Mouse (Mus musculus): ENCODE measurements around the gene Vta1. TPM values are rescaled to one million over a fixed set of nuclear protein-coding genes. Genes with fewer than 3 reads are reported as not detected.

Gene Vta1
- polyA plus RNA-seq (2014; fragmentation: Nextera tagmentation; extraction: Ambion mirVana) = 139 and 157 TPM in 2 replicates

DNA sequence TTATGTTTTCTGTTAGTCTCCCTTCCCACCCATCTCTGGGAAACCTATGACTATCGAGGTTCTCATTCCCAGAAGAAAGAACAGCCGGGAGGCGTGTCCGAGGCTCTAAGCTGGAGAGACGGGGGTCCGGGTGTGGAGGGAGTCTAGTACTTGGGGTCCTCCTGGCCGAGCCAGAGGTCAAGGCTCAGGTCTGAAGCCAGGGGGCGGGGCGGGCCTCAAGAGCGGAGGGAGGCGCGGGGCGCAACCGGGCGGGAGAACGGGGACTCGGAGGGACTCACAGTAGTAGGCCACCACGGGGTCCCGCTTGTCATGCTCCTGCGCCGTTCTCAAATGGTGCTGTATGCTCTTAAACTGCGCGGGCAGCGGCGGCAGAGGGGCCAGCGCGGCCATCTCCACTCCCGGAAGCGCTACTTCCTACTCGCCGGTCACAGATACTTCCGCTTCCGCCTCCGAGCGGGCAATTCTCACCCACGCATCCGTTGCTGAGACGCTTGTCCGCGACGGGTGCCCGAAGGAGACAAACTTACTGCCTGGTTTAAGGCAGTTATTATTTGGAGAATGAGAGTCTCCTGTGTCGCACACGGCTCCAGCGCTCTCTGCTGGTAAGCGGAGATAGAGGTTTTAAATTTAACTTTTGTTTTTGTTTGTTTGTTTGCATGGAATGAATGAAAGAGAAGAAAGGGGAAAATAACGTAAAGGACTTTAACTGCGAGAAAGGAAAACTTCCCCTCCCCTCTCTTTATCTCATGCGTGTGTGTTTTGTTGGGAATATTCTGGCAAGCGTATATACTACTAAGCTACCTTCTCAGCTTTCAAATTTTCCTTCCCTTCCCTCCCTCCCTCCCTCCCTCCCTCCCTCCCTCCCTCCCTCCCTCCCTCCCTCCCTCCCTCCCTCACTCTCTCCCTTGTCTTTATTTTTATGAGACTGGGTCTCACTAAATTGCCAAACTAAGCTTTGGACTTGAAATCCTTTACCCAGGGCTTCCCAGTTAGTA lies at the start of gene Vta1, which contains the start of gene Nmbr:
Vta1 (minus strand) TSS at position 489 of the 995 bp plus-strand sequence.
Nmbr (plus strand) TSS at position 520 of the 995 bp plus-strand sequence.
- Histone ChIP-seq H3K36me3 (ENCODE audit: control insufficient read depth, insufficient read depth, low read length) (no peaks in the 10 kb centered on the region), H3K9ac (ENCODE audit: low read length) (peak within 1 kb of the TSS; percentile 81), H3K4me1 (replicated peaks; ENCODE audit: control insufficient read depth, insufficient read depth, low read length) (peaks cover 8% of the 10 kb centered on the region; the same call in 1 of the 2 replicates), H3K4me3 (ENCODE audit: low read depth, low read length) (peak within 1 kb of the TSS; percentile 88), H3K27me3 (ENCODE audit: control insufficient read depth, insufficient read depth, low read length) (no peaks in the 10 kb centered on the region), H3K27ac (ENCODE audit: low read depth, low read length) (peak within 1 kb of the TSS; percentile 59; the same call in 1 of the 2 replicates), H3K4me2 (ENCODE audit: low read depth, low read length, severe bottlenecking) (peak within 1 kb of the TSS; percentile 61), H3K9me3 (ENCODE audit: control insufficient read depth, low read length) (no peaks in the 10 kb centered on the region)
- DNase-seq (ENCODE audit: low spot score) = peak; percentile 94
- ATAC-seq (replicated peaks; ENCODE audit: low FRiP score) = peak; percentile 93
- under 1% methylated on average over 49 of the region's 50 CpGs for WGBS

DNA sequence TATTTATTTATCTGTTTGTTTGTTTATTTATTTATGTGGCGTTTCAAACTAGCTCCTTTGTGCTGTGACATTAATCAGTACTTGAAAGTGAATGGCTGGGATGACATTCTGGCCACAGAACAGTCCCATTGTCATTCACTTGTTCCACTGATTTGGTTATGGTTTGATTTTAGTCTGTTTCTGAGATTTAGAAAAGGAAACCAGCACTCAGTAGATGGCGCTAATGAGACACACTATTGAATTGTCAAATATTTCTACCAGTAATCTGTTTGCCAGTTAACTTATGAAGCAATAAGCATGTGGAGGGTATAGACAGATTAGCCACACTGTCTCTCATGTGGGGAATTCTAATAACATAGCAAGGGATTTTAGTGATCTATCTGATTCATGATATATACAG lies 28.9 kb upstream of the Vta1 start:
- Histone ChIP-seq H3K4me3 (ENCODE audit: low read depth, low read length) (no peak overlapping the region), H3K27me3 (ENCODE audit: control insufficient read depth, insufficient read depth, low read length) (no peaks in the 10 kb centered on the region), H3K4me1 (replicated peaks; ENCODE audit: control insufficient read depth, insufficient read depth, low read length) (no peaks in the 10 kb centered on the region), H3K27ac (ENCODE audit: low read depth, low read length) (no peak overlapping the region), H3K36me3 (ENCODE audit: control insufficient read depth, insufficient read depth, low read length) (no peaks in the 10 kb centered on the region), H3K4me2 (ENCODE audit: low read depth, low read length, severe bottlenecking) (no peak overlapping the region), H3K9ac (ENCODE audit: low read length) (no peak overlapping the region), H3K9me3 (ENCODE audit: control insufficient read depth, low read length) (no peaks in the 10 kb centered on the region)
- WGBS = 7% methylated on average over 2 of the region's 2 CpGs
- DNase-seq (ENCODE audit: low spot score) = no peak
- no peak for ATAC-seq (replicated peaks; ENCODE audit: low FRiP score)

DNA sequence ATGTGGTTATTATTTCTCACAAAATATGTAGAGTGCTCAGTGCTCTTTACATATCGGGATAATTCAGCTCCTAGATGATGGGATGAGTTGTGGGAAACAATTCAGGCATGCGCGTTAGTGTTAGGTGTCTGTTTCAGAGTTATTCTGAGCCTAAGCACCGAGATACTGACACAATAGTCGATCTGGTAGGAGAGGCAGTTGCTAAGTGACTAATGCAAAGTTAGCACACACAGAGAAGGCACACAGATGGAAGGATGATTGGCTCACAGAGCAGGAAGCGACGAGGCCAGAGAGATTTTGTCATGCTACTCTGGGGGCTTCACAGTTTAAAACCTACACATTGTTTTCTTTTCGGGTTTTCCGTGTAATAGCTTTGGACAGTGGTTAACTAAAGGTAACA lies 20.3 kb upstream of the Vta1 start:
- no peak overlapping the region for H3K9ac ChIP-seq (ENCODE audit: low read length)
- no peaks in the 10 kb centered on the region for H3K9me3 ChIP-seq (ENCODE audit: control insufficient read depth, low read length)
- ATAC-seq (replicated peaks; ENCODE audit: low FRiP score) = no peak
- WGBS = 73% methylated on average over 9 of the region's 9 CpGs
- no peak overlapping the region for H3K4me2 ChIP-seq (ENCODE audit: low read depth, low read length, severe bottlenecking)
- H3K4me1 ChIP-seq (replicated peaks; ENCODE audit: control insufficient read depth, insufficient read depth, low read length) = no peaks in the 10 kb centered on the region
- no peak overlapping the region for H3K27ac ChIP-seq (ENCODE audit: low read depth, low read length)
- no peak overlapping the region for H3K4me3 ChIP-seq (ENCODE audit: low read depth, low read length)
- no peak for DNase-seq (ENCODE audit: low spot score)
- H3K27me3 ChIP-seq (ENCODE audit: control insufficient read depth, insufficient read depth, low read length) = no peaks in the 10 kb centered on the region
- H3K36me3 ChIP-seq (ENCODE audit: control insufficient read depth, insufficient read depth, low read length) = no peaks in the 10 kb centered on the region

DNA sequence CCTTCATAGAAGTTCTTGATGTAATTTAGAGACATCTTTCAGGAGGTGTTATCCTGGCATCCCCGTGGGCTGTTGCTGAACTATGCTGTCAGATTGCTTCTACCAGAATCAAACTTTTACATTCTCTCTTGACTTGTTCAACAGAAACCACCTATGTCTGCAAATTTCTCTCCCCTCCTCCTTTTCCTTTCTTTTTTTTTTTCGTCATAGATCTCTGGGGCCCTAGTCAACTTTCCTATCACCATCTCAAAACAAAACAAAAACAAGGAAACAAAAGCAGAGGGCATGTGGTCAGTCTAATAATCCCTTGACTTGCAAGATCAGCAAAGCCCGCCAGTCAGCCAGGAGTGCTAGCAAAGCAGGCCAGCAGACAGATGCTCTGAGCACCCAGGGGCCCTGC lies 12.8 kb upstream of the Vta1 start, which contains the start of gene Gje1:
Gje1 (minus strand) TSS at position 101 of the 400 bp plus-strand sequence.
- Histone ChIP-seq H3K4me3 (ENCODE audit: low read depth, low read length) (no peak within 1 kb of the TSS), H3K36me3 (ENCODE audit: control insufficient read depth, insufficient read depth, low read length) (no peaks in the 10 kb centered on the region), H3K9ac (ENCODE audit: low read length) (no peak within 1 kb of the TSS), H3K4me1 (replicated peaks; ENCODE audit: control insufficient read depth, insufficient read depth, low read length) (no peaks in the 10 kb centered on the region), H3K27me3 (ENCODE audit: control insufficient read depth, insufficient read depth, low read length) (no peaks in the 10 kb centered on the region), H3K9me3 (ENCODE audit: control insufficient read depth, low read length) (no peaks in the 10 kb centered on the region), H3K27ac (ENCODE audit: low read depth, low read length) (no peak within 1 kb of the TSS), H3K4me2 (ENCODE audit: low read depth, low read length, severe bottlenecking) (no peak within 1 kb of the TSS)
- ATAC-seq (replicated peaks; ENCODE audit: low FRiP score) (no peak), DNase-seq (ENCODE audit: low spot score) (no peak)
- WGBS = 42% methylated on average over 3 of the region's 3 CpGs

DNA sequence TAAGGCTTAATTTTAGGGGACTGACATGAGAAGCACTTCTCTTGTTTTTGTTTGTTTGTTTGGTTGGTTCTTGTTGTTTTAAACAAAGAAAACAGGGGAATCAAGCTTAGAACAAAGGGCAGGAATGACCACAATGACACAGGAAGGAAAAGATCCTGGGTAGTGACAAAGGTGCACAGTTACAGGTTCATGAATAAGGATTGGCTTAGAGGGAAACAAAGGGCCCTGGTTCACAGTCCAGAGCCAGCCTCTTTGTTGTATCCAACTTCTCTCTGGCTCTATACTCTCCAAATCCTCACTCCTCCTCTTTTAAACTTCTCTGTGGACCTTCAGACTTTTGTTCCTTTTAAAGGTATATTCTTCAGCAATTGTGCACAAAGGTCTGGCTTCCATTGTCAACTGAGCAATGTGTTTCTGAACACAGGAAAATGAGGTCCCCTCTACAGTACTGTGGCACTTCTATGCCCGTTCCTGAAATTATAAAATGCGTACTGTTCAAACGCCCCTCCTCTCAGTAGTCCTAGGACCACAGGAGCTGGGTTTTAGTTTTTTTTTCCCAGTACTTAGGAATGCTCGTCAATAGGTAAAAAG lies 1.4 kb downstream of the Vta1 start:
- Histone ChIP-seq H3K9me3 (ENCODE audit: control insufficient read depth, low read length) (no peaks in the 10 kb centered on the region), H3K4me1 (replicated peaks; ENCODE audit: control insufficient read depth, insufficient read depth, low read length) (peaks cover 8% of the 10 kb centered on the region; the same call in 1 of the 2 replicates), H3K4me2 (ENCODE audit: low read depth, low read length, severe bottlenecking) (peak overlapping the region; percentile 61; the same call in 1 of the 2 replicates), H3K4me3 (ENCODE audit: low read depth, low read length) (peak overlapping the region; percentile 88), H3K9ac (ENCODE audit: low read length) (no peak overlapping the region; the same call in 1 of the 2 replicates), H3K27me3 (ENCODE audit: control insufficient read depth, insufficient read depth, low read length) (no peaks in the 10 kb centered on the region), H3K27ac (ENCODE audit: low read depth, low read length) (peak overlapping the region; percentile 57; the same call in 1 of the 2 replicates), H3K36me3 (ENCODE audit: control insufficient read depth, insufficient read depth, low read length) (no peaks in the 10 kb centered on the region)
- WGBS = 49% methylated on average over 4 of the region's 4 CpGs
- 0 out of 2 replicates have a peak, but pooled peaks have one; percentile 16 for ATAC-seq (replicated peaks; ENCODE audit: low FRiP score)
- DNase-seq (ENCODE audit: low spot score) = no peak

DNA sequence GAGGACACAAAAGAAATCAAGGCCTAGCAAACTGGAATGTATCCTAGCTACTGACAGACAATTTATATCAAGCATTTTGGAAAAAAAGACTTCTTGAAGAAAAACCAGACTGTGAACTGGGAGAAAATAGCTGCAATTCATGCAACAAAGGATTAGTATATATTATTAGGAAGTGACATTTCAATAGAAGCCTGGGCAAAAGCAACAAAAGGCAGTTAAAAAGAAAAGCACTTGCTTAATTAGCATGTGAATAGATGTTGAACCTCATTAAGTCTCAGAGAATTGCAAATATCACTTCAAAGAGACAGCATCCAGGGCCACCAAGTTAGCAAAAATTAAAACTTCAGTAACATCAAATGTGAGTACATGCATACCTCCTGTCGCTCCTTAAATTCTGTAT lies 2.1 kb downstream of the Vta1 start:
- DNase-seq (ENCODE audit: low spot score) = no peak
- no peak overlapping the region for H3K9ac ChIP-seq (ENCODE audit: low read length)
- H3K36me3 ChIP-seq (ENCODE audit: control insufficient read depth, insufficient read depth, low read length) = no peaks in the 10 kb centered on the region
- H3K4me2 ChIP-seq (ENCODE audit: low read depth, low read length, severe bottlenecking) = peak overlapping the region; percentile 61; the same call in 1 of the 2 replicates
- peak overlapping the region; percentile 57; the same call in 1 of the 2 replicates for H3K27ac ChIP-seq (ENCODE audit: low read depth, low read length)
- ATAC-seq (replicated peaks; ENCODE audit: low FRiP score) = no peak; the same call in 1 of the 2 replicates
- H3K4me3 ChIP-seq (ENCODE audit: low read depth, low read length) = no peak overlapping the region
- peaks cover 8% of the 10 kb centered on the region; the same call in 1 of the 2 replicates for H3K4me1 ChIP-seq (replicated peaks; ENCODE audit: control insufficient read depth, insufficient read depth, low read length)
- no peaks in the 10 kb centered on the region for H3K27me3 ChIP-seq (ENCODE audit: control insufficient read depth, insufficient read depth, low read length)
- 61% methylated on average over 1 of the region's 1 CpGs for WGBS
- no peaks in the 10 kb centered on the region for H3K9me3 ChIP-seq (ENCODE audit: control insufficient read depth, low read length)

DNA sequence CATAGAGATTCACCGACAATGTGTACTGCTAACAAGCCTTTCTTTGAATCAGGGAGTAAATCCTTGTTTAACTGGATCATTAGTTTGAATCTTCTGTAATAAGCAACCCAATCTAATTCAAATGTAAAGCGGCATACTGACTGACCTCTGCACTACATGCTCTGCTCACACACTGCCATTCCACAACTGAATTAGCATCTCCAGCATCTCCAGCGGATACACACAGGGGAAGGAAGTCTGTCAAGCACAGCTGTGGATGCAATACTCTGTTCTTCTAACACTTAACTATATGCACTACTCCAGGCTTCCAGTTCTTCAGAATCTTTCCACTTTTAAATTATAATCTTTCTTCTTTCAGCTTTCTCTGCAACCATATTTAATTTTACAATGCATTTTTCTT lies 15.0 kb downstream of the Vta1 start:
- no peaks in the 10 kb centered on the region for H3K4me1 ChIP-seq (replicated peaks; ENCODE audit: control insufficient read depth, insufficient read depth, low read length)
- H3K36me3 ChIP-seq (ENCODE audit: control insufficient read depth, insufficient read depth, low read length) = no peaks in the 10 kb centered on the region
- no peaks in the 10 kb centered on the region for H3K27me3 ChIP-seq (ENCODE audit: control insufficient read depth, insufficient read depth, low read length)
- DNase-seq (ENCODE audit: low spot score) (no peak), ATAC-seq (replicated peaks; ENCODE audit: low FRiP score) (no peak)
- H3K4me2 ChIP-seq (ENCODE audit: low read depth, low read length, severe bottlenecking) = no peak overlapping the region
- no peaks in the 10 kb centered on the region for H3K9me3 ChIP-seq (ENCODE audit: control insufficient read depth, low read length)
- 64% methylated on average over 3 of the region's 3 CpGs for WGBS
- H3K27ac ChIP-seq (ENCODE audit: low read depth, low read length) = no peak overlapping the region
- no peak overlapping the region for H3K4me3 ChIP-seq (ENCODE audit: low read depth, low read length)
- H3K9ac ChIP-seq (ENCODE audit: low read length) = no peak overlapping the region

DNA sequence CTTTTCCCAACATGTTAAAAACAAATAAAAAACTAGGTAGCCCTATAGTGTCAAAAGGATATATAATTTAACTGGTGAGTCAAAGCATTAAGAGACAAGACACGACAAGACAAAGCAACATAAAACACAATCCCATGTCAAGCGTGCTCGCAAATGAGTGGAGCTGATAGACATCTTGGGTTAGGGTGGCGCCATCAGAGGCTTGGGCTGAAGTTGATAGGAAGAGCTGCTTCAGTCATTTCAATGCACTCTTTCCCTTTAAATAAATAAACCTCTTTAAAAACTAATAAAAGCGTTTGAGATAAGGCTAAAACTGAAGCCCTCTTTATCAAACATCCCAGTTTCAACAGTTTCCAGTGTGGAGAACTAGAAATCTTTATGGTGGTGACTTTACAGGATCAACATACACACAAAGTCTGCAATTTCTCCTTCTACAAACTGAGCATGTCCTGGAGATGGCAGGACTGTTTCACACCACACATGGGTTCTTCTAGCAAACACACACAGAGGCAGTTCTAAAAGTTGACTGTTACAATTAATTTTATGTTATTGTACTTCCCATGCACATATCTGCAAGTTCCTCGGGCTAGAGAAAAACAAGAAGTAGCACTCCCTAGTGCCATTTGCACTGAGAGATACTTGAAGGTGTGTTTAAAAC lies 16.4 kb downstream of the Vta1 start:
- no peak overlapping the region for H3K9ac ChIP-seq (ENCODE audit: low read length)
- no peak for DNase-seq (ENCODE audit: low spot score)
- no peak for ATAC-seq (replicated peaks; ENCODE audit: low FRiP score)
- no peaks in the 10 kb centered on the region for H3K27me3 ChIP-seq (ENCODE audit: control insufficient read depth, insufficient read depth, low read length)
- no peak overlapping the region for H3K4me3 ChIP-seq (ENCODE audit: low read depth, low read length)
- no peaks in the 10 kb centered on the region for H3K9me3 ChIP-seq (ENCODE audit: control insufficient read depth, low read length)
- no peak overlapping the region for H3K27ac ChIP-seq (ENCODE audit: low read depth, low read length)
- WGBS = 92% methylated on average over 6 of the region's 6 CpGs
- H3K4me2 ChIP-seq (ENCODE audit: low read depth, low read length, severe bottlenecking) = no peak overlapping the region
- H3K4me1 ChIP-seq (replicated peaks; ENCODE audit: control insufficient read depth, insufficient read depth, low read length) = no peaks in the 10 kb centered on the region
- H3K36me3 ChIP-seq (ENCODE audit: control insufficient read depth, insufficient read depth, low read length) = no peaks in the 10 kb centered on the region
